Mouse (Mus musculus) liver, embryonic 18 days (tissue): ENCODE measurements around the gene Il2ra. TPM values are rescaled to one million over a fixed set of nuclear protein-coding genes. Genes with fewer than 3 reads are reported as not detected.

Experiments
- polyA plus RNA-seq: library from polyadenylated mRNA; depleted of rRNA; stranded (reverse); fragments of >200 nt; gene quantifications from 2 replicates; pipeline ENCODE4 v1.2.3, GENCODE M21; 2012; rRNA removed

The Il2ra gene
- polyA plus RNA-seq = 0.02 TPM in 2 replicates

GRCm38 (mm10) chr2:11642451-11642941 lies at the start of gene Il2ra:
TSS of gene Il2ra (plus strand) at chr2:11642807.

GRCm38 (mm10) chr2:11604053-11604452 lies 38.6 kb upstream of the Il2ra start, which contains the start of gene Rbm17:
TSS of gene Rbm17 (minus strand) at chr2:11604153.

DNA sequence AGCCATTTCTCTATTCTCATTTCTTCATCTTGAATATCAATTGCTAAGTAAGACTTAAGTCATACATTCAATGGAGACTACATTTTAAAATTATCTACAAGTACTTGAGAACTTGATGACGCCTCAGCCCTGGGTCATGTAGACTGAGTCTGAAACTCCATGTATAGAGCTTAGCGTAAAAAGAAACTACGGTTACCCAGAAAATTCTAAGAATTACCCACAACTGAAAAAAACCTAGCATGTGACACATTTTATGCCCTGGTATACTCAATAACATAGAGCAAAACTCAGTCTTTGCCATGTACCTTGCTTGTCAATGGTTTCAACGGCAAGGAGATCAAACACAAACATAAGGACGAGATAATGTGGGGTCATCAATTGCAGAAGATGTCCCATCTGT lies 16.7 kb upstream of the Il2ra start, which contains the start of gene Gm17490:
Gene Gm17490 (minus strand): TSS at position 375 of the 400 bp plus-strand sequence.

GRCm38 (mm10) chr2:11705201-11706025 lies 62.8 kb downstream of the Il2ra start, which contains the start of gene Il15ra:
TSS of gene Il15ra (plus strand) at chr2:11705290.

Other genes starting within 250 kb of the Il2ra start
- 12.1 and 14.9 TPM in 2 replicates for gene Pfkfb3, start 88.7 kb upstream of the Il2ra start, polyA plus RNA-seq
- gene Rbm17, start 38.7 kb upstream of the Il2ra start, polyA plus RNA-seq = 45.7 and 51.2 TPM in 2 replicates
- not detected in 2 replicates for gene Gm17490, start 16.5 kb upstream of the Il2ra start, polyA plus RNA-seq
- 31.3 and 35.0 TPM in 2 replicates for gene Il15ra, start 62.5 kb downstream of the Il2ra start, polyA plus RNA-seq
- 20.1 and 20.9 TPM in 2 replicates for gene Fbh1, start 134.8 kb downstream of the Il2ra start, polyA plus RNA-seq
- 30.5 and 36.3 TPM in 2 replicates for gene Ankrd16, start 135.1 kb downstream of the Il2ra start, polyA plus RNA-seq